Mouse (Mus musculus): Measurements from ENCODE around the gene Gm28047. TPM values are rescaled to one million over a fixed set of nuclear protein-coding genes. Genes with fewer than 3 reads are reported as not detected.

The Gm28047 gene
- polyA plus RNA-seq (2014; fragmentation: Nextera tagmentation; extraction: Ambion mirVana), result not detected in 2 replicates

DNA sequence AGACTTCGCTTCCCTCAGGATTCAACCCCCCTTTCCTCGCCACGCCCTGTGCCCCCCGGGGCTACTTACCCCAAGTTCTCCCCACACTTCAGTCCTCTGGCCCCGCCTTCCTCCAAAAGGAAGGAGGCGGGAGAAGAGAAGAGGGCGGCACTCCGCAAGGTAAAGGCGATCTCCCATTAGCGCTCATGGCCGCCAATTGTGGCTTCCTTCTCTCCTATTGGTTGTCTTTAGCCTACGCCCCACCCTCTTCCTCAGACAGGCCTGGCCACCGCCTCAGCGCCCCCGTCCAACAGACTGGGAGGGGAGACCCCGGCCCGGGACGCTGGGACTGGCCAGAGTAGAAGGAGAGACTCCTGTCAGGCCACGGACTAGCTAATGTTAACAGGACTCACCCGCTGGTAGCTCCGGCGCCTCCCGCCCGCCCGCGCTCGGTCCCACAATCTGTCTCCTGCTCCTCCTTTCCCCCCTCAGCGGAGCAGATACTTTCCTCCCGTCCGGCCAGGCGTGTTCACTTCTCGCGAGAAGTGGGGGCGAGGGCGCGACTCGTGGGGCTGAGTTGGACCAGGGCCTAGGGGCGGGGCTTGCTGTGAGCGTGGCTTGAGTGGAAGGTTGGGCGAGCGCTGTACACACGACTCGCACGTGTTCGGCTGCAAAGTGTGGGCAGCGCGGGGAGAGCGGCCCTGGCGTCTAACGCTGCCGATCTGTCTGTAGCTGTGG, at the start of gene Gm28047, which contains the start of gene Atf7:
TSS of gene Gm28047 (minus strand) at position 98 of the 717 bp plus-strand sequence.
TSS of gene Atf7 (minus strand) at position 495 of the 717 bp plus-strand sequence.
- Histone ChIP-seq H3K9ac (replicated peaks; ENCODE audit: low read depth, low read length) (peak within 1 kb of the TSS; percentile 66), H3K36me3 (ENCODE audit: control insufficient read depth, insufficient read depth, low read length) (no peaks in the 10 kb centered on the region), H3K4me2 (replicated peaks; ENCODE audit: low read depth, low read length) (peak within 1 kb of the TSS; percentile 89), H3K9me3 (ENCODE audit: control insufficient read depth, low read depth, low read length) (no peaks in the 10 kb centered on the region), H3K27ac (ENCODE audit: low read length) (peak within 1 kb of the TSS; percentile 98), H3K27me3 (ENCODE audit: control insufficient read depth, insufficient read depth, low read length) (no peaks in the 10 kb centered on the region), H3K4me1 (ENCODE audit: control insufficient read depth, insufficient read depth, low read length) (peaks cover 9% of the 10 kb centered on the region), H3K4me3 (ENCODE audit: low read depth, low read length) (peak within 1 kb of the TSS; percentile 82)
- peak; percentile 99 for ATAC-seq (ENCODE audit: insufficient number of reproducible peaks, insufficient read depth, low FRiP score, low read depth)
- WGBS, result under 1% methylated on average over 50 of the region's 51 CpGs

DNA sequence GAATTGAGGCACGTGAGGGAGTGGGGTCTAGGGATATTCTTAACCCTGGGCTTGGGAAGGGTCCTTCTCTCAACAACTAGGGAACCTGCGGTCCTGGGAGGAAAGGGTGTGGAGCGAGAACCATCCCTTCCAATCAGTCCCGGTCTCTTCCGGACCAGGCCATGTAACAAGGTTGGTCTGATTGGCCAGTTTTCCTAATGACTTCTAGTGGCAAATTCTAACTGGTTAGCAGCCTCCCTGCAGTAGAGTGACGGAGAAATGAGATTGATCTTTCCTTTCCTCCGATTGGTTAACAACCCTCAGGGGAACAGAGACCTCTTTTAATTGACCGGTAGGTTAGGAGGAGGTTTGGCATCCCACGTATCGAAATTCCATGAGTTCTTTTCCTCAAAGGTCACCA, 48.7 kb upstream of the Gm28047 start:
- Histone ChIP-seq H3K27me3 (ENCODE audit: control insufficient read depth, insufficient read depth, low read length) (no peaks in the 10 kb centered on the region), H3K27ac (ENCODE audit: low read length) (peak overlapping the region; percentile 99), H3K4me3 (ENCODE audit: low read depth, low read length) (peak overlapping the region; percentile 43; the same call in 1 of the 2 replicates), H3K9ac (replicated peaks; ENCODE audit: low read depth, low read length) (no peak overlapping the region), H3K9me3 (ENCODE audit: control insufficient read depth, low read depth, low read length) (no peaks in the 10 kb centered on the region), H3K36me3 (ENCODE audit: control insufficient read depth, insufficient read depth, low read length) (no peaks in the 10 kb centered on the region; the same call in 1 of the 2 replicates), H3K4me2 (replicated peaks; ENCODE audit: low read depth, low read length) (peak overlapping the region; percentile 71), H3K4me1 (ENCODE audit: control insufficient read depth, insufficient read depth, low read length) (peaks cover 3% of the 10 kb centered on the region; the same call in 1 of the 2 replicates)
- ATAC-seq (ENCODE audit: insufficient number of reproducible peaks, insufficient read depth, low FRiP score, low read depth), result peak; percentile 47
- WGBS, result 5% methylated on average over 10 of the region's 10 CpGs

DNA sequence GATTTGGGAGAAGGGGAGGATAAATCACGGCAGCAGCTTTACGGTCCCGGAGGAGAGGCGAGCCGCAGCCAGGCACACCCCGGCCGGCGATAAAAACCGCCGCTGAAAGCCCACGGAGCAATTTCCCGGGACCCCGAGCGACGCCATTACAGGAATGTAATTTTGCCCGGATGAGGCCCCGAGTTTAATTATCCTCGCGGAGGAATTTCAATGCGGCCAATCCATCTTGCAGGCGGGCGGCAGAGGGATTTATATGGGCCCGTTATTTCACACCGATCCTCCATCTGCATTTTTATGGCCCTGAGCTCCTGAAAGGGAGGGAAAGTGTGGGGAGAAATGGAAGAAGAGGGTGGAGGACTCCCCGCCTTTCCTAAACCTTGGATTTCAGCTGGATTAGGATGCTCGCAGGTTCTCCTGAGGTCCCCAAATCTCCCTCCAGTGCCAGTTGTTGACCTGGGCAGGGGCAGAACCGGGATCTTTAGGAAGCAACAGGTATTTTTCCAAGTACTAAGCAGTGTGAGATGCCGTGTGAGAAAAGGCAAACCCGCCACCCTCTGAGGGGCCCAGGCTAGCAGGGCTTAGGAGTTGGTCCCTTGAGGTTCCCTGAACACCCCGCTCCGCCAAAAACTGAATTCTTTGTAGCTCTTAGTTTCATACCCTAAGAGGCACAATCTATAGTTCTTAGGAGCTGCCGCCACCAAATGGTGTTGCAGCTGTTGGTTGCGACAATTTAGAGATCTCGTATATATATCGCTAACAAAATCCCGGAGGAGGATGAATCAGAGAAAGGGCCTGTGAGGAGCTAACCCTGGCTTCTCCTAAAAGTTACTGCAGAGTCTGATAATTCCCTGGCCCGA, 47.6 kb upstream of the Gm28047 start, which contains the start of gene Atp5g2:
TSS of gene Atp5g2 (minus strand) at position 138 of the 857 bp plus-strand sequence.
- Histone ChIP-seq H3K4me3 (ENCODE audit: low read depth, low read length) (peak within 1 kb of the TSS; percentile 43), H3K27ac (ENCODE audit: low read length) (peak within 1 kb of the TSS; percentile 99), H3K36me3 (ENCODE audit: control insufficient read depth, insufficient read depth, low read length) (peaks cover 7% of the 10 kb centered on the region), H3K9me3 (ENCODE audit: control insufficient read depth, low read depth, low read length) (no peaks in the 10 kb centered on the region), H3K4me1 (ENCODE audit: control insufficient read depth, insufficient read depth, low read length) (peaks cover 3% of the 10 kb centered on the region; the same call in 1 of the 2 replicates), H3K4me2 (replicated peaks; ENCODE audit: low read depth, low read length) (peak within 1 kb of the TSS; percentile 71), H3K27me3 (ENCODE audit: control insufficient read depth, insufficient read depth, low read length) (no peaks in the 10 kb centered on the region), H3K9ac (replicated peaks; ENCODE audit: low read depth, low read length) (peak within 1 kb of the TSS; percentile 82)
- WGBS, result 2% methylated on average over 37 of the region's 37 CpGs
- no peak for ATAC-seq (ENCODE audit: insufficient number of reproducible peaks, insufficient read depth, low FRiP score, low read depth)

DNA sequence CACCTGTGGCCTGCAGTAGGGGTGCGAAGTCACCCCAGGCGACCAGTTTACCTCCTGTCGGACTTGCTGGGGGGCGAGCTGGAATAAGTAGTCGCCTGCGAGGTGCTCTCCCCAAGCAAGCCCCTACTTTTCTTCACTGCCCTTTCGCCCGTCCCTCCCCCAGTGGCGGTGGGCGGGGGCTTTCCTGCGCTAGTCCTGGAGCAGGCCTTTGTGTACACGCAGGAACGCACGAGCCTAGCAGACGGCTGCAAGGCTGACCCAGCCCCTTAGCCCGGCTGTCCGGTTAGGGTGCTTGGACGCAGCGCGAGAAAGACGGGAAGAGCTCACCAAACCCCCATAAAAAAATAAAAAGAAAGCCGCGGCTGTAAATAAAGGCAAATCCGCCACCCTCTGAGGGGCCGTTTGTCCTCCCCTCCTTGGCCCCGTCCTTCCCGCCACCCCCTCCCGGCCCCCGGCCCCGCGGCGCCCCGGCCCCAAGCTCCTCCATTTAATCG, 46.9 kb upstream of the Gm28047 start:
- Histone ChIP-seq H3K4me1 (ENCODE audit: control insufficient read depth, insufficient read depth, low read length) (peaks cover 3% of the 10 kb centered on the region; the same call in 1 of the 2 replicates), H3K4me3 (ENCODE audit: low read depth, low read length) (peak overlapping the region; percentile 43), H3K27ac (ENCODE audit: low read length) (peak overlapping the region; percentile 99), H3K36me3 (ENCODE audit: control insufficient read depth, insufficient read depth, low read length) (peaks cover 14% of the 10 kb centered on the region), H3K9ac (replicated peaks; ENCODE audit: low read depth, low read length) (peak overlapping the region; percentile 82), H3K27me3 (ENCODE audit: control insufficient read depth, insufficient read depth, low read length) (no peaks in the 10 kb centered on the region), H3K9me3 (ENCODE audit: control insufficient read depth, low read depth, low read length) (no peaks in the 10 kb centered on the region), H3K4me2 (replicated peaks; ENCODE audit: low read depth, low read length) (peak overlapping the region; percentile 71)
- peak; percentile 60; the same call in 1 of the 2 replicates for ATAC-seq (ENCODE audit: insufficient number of reproducible peaks, insufficient read depth, low FRiP score, low read depth)
- WGBS, result 1% methylated on average over 34 of the region's 34 CpGs

DNA sequence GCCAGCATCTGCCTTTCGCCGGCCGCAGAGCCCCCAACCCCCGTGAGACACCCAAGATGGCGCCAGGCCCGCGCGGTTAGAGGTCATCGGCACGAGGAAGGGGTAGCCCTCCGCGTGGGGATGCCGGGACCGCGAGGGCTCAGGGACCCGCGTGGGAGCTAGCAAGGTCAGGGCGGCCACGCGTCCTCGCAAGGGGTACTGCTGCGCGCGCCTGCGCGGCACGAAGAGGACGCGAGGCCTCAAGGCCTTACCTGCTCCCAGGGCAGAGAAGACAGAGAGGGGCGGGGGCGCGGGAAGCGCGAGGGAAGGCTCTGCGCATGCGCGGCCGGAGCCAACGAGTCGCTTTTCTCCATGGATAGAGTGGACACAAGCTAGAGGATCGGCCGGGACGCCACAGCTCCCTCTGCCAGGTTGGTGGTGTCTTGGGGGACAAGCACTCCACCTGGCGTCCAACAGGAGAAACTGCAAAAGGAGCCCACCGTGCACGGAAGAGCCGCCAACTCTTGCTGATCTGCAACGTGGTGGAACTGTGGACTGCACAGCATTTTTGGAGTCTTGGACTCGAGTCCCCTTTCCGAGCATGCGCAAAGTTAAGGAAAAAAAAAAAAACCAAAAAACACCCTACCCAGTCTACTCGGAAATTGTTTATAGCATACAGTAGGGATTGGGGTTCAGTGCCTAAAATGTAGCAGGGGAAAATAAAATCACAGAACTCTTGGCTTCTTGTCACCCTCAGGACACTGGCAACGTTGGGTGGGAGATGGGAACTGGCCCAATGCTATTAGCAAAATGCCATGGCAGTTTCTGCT, 46.1 kb upstream of the Gm28047 start:
- peaks cover 3% of the 10 kb centered on the region; the same call in 1 of the 2 replicates for H3K4me1 ChIP-seq (ENCODE audit: control insufficient read depth, insufficient read depth, low read length)
- H3K36me3 ChIP-seq (ENCODE audit: control insufficient read depth, insufficient read depth, low read length), result peaks cover 22% of the 10 kb centered on the region
- H3K4me2 ChIP-seq (replicated peaks; ENCODE audit: low read depth, low read length), result peak overlapping the region; percentile 71
- peak overlapping the region; percentile 81 for H3K4me3 ChIP-seq (ENCODE audit: low read depth, low read length)
- H3K9ac ChIP-seq (replicated peaks; ENCODE audit: low read depth, low read length), result peak overlapping the region; percentile 93
- H3K27me3 ChIP-seq (ENCODE audit: control insufficient read depth, insufficient read depth, low read length), result no peaks in the 10 kb centered on the region
- WGBS, result under 1% methylated on average over 53 of the region's 53 CpGs
- peak; percentile 91 for ATAC-seq (ENCODE audit: insufficient number of reproducible peaks, insufficient read depth, low FRiP score, low read depth)
- H3K27ac ChIP-seq (ENCODE audit: low read length), result peak overlapping the region; percentile 99
- H3K9me3 ChIP-seq (ENCODE audit: control insufficient read depth, low read depth, low read length), result no peaks in the 10 kb centered on the region

DNA sequence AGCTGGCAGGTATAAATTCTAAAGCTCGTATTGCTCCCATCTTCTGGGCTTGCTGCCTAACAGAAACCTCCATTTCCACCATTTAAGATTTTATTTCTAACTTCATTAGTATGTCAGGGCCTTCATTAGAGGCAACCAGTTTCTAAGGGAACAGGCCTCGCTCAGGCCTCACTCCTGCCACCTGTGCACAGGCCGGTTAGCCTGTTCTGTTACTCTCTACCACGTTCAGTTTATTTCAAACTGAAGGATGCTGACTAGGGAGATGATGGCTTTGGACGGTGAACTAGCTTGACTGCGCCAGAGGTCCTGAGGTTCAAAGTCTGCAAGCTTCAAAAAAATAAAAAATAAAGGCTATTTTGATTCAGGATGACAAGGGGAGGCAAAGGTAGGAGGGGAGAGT, 45.4 kb upstream of the Gm28047 start:
- H3K4me3 ChIP-seq (ENCODE audit: low read depth, low read length), result peak overlapping the region; percentile 81
- H3K27ac ChIP-seq (ENCODE audit: low read length), result peak overlapping the region; percentile 93
- no peak for ATAC-seq (ENCODE audit: insufficient number of reproducible peaks, insufficient read depth, low FRiP score, low read depth)
- peaks cover 24% of the 10 kb centered on the region for H3K36me3 ChIP-seq (ENCODE audit: control insufficient read depth, insufficient read depth, low read length)
- peak overlapping the region; percentile 93 for H3K9ac ChIP-seq (replicated peaks; ENCODE audit: low read depth, low read length)
- H3K27me3 ChIP-seq (ENCODE audit: control insufficient read depth, insufficient read depth, low read length), result no peaks in the 10 kb centered on the region
- WGBS, result 12% methylated on average over 6 of the region's 6 CpGs
- H3K9me3 ChIP-seq (ENCODE audit: control insufficient read depth, low read depth, low read length), result no peaks in the 10 kb centered on the region
- peak overlapping the region; percentile 71 for H3K4me2 ChIP-seq (replicated peaks; ENCODE audit: low read depth, low read length)
- peaks cover 3% of the 10 kb centered on the region; the same call in 1 of the 2 replicates for H3K4me1 ChIP-seq (ENCODE audit: control insufficient read depth, insufficient read depth, low read length)

DNA sequence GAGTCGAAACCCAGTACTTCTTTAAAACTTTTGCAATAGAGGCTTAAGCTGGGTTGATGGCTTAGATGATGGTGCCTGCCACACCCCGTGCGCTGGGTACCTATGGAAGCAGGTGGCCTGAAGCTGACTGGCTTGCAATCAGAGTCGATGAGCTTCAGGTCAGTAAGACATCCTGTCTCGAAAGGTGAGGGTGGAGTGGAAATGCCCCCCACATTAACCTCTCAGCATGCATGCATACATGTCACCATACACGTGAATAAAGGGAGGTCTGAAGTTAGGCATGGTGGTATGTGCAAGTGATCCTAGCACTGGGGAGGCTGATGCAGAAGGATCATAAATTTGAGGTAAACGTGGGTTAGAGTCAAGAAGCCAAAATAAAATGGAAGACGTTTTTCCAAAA, 44.7 kb upstream of the Gm28047 start:
- ATAC-seq (ENCODE audit: insufficient number of reproducible peaks, insufficient read depth, low FRiP score, low read depth), result no peak
- 0 out of 2 replicates have a peak overlapping the region, but pooled peaks have one; percentile 14 for H3K9ac ChIP-seq (replicated peaks; ENCODE audit: low read depth, low read length)
- H3K27me3 ChIP-seq (ENCODE audit: control insufficient read depth, insufficient read depth, low read length), result no peaks in the 10 kb centered on the region
- H3K27ac ChIP-seq (ENCODE audit: low read length), result 0 out of 2 replicates have a peak overlapping the region, but pooled peaks have one; percentile 7
- H3K36me3 ChIP-seq (ENCODE audit: control insufficient read depth, insufficient read depth, low read length), result peaks cover 31% of the 10 kb centered on the region
- H3K4me3 ChIP-seq (ENCODE audit: low read depth, low read length), result peak overlapping the region; percentile 81
- H3K4me2 ChIP-seq (replicated peaks; ENCODE audit: low read depth, low read length), result peak overlapping the region; percentile 71
- 87% methylated on average over 8 of the region's 8 CpGs for WGBS
- peaks cover 3% of the 10 kb centered on the region; the same call in 1 of the 2 replicates for H3K4me1 ChIP-seq (ENCODE audit: control insufficient read depth, insufficient read depth, low read length)
- no peaks in the 10 kb centered on the region for H3K9me3 ChIP-seq (ENCODE audit: control insufficient read depth, low read depth, low read length)

All from stomach, embryonic 14.5 days (tissue).